Mouse (Mus musculus): ENCODE data around the gene Nup188. TPM values are rescaled to one million over a fixed set of nuclear protein-coding genes. Genes with fewer than 3 reads are reported as not detected.

Gene Nup188
- polyA plus RNA-seq, 1 experiment = 28.1 TPM

DNA sequence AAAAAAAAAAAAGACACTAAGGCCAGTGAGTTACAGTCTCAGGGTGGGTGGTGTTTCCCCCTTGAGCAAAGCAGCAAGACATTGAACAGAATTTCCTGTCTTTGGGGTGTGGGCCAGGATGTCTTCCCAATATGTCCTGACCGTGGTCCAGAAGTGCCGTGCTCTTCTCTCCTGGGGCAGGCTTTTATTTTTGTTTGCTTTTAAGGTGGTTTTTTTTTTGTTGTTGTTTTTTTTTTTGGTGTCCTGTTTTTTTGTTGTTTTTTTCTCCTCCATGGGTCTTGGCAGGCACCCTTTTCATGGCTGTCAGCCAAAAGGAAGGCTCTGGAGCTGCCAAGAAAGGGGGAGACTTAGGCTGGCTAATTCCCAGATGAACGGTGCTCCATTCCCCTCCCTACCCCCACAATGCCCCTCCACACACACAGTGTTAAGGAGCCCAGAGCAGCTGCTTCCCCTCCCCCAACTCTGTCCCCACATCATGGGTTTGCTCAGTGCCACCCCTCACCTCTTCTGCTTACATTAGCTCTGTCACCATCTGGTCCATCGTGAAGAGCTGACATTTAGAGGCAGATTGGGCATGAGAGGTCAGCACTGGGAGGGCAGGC lies 23.3 kb upstream of the Nup188 start:
- peaks cover 19% of the 10 kb centered on the region for H3K4me1 ChIP-seq (ENCODE audit: control insufficient read depth, insufficient read depth, low read length)
- no peak overlapping the region for H3K4me3 ChIP-seq (replicated peaks; ENCODE audit: extremely low read depth, low read depth, low read length)
- TF ChIP-seq POLR2A (IDR thresholded peaks at IDR 0.05; ENCODE audit: borderline replicate concordance, extremely low read depth, low read depth, low read length) = no peak
- no peak for TF ChIP-seq CTCF (IDR thresholded peaks at IDR 0.05; ENCODE audit: insufficient read depth, low read length)
- 35% methylated on average over 4 of the region's 4 CpGs for WGBS
- peak; percentile 35 for DNase-seq

GRCm38 (mm10) chr2:30263811-30264210 lies 22.4 kb upstream of the Nup188 start:
- 83% methylated on average over 6 of the region's 6 CpGs for WGBS
- peak; percentile 3 for DNase-seq
- TF ChIP-seq POLR2A (IDR thresholded peaks at IDR 0.05; ENCODE audit: borderline replicate concordance, extremely low read depth, low read depth, low read length) (no peak), CTCF (IDR thresholded peaks at IDR 0.05; ENCODE audit: insufficient read depth, low read length) (no peak)
- Histone ChIP-seq H3K4me1 (ENCODE audit: control insufficient read depth, insufficient read depth, low read length) (peaks cover 14% of the 10 kb centered on the region), H3K4me3 (replicated peaks; ENCODE audit: extremely low read depth, low read depth, low read length) (no peak overlapping the region)

DNA sequence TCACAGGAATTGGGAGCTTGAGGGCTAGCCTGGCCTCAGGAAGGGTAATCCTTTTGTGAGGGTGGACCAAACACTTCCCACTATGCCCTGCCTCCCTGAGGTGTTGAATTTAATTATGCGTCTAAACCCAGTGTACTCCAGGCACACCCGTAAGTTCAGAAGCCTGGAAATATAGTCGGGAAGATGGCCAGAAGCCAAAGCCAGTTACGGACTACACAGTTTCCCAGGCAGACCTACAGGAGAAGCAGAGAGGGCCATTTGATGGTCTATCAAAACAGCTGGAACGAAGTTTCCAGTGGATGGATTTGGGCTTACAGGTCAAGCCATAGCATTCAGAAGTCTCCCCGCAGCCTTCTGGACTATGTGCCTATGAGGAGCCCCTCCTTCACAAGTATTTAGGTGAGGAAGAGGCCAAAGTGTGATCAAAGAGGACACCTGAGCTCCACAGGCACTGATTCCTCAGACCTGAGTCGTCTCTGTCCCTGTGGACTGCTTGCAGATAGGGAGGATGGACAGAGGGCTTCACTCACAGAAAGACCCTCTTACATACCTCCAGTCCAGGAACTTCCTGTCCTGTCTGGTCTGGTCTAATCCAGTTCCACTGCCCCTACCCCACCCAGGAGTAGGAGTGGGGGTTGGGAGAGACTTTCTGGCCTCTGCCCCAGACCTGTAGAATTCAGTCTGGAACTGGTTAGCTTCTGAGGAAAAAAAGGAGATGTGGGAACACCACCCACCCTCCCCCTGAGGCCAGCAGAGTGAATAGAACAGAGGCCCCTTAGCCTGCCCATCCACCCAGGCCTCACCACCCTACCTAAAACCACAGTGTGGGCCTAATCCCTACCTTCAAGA lies 21.3 kb upstream of the Nup188 start:
- H3K4me1 ChIP-seq (ENCODE audit: control insufficient read depth, insufficient read depth, low read length) = peaks cover 12% of the 10 kb centered on the region
- DNase-seq = no peak

GRCm38 (mm10) chr2:30265767-30266253 lies 20.4 kb upstream of the Nup188 start, which contains the start of gene Phyhd1:
Gene Phyhd1 (plus strand): TSS chr2:30266203.
- TF ChIP-seq POLR2A (IDR thresholded peaks at IDR 0.05; ENCODE audit: borderline replicate concordance, extremely low read depth, low read depth, low read length) (peak; percentile 26; the same call in 1 of the 2 replicates), CTCF (IDR thresholded peaks at IDR 0.05; ENCODE audit: insufficient read depth, low read length) (no peak)
- no peak within 1 kb of the TSS for H3K4me3 ChIP-seq (replicated peaks; ENCODE audit: extremely low read depth, low read depth, low read length)
- peaks cover 9% of the 10 kb centered on the region for H3K4me1 ChIP-seq (ENCODE audit: control insufficient read depth, insufficient read depth, low read length)
- no peak for DNase-seq
- WGBS = 29% methylated on average over 5 of the region's 5 CpGs

More for the DNA sequence above, 21.3 kb upstream of the Nup188 start:
- TF ChIP-seq POLR2A (IDR thresholded peaks at IDR 0.05; ENCODE audit: borderline replicate concordance, extremely low read depth, low read depth, low read length) (no peak), CTCF (IDR thresholded peaks at IDR 0.05; ENCODE audit: insufficient read depth, low read length) (no peak)
- WGBS = 47% methylated on average over 7 of the region's 7 CpGs
- H3K4me3 ChIP-seq (replicated peaks; ENCODE audit: extremely low read depth, low read depth, low read length) = no peak overlapping the region

DNA sequence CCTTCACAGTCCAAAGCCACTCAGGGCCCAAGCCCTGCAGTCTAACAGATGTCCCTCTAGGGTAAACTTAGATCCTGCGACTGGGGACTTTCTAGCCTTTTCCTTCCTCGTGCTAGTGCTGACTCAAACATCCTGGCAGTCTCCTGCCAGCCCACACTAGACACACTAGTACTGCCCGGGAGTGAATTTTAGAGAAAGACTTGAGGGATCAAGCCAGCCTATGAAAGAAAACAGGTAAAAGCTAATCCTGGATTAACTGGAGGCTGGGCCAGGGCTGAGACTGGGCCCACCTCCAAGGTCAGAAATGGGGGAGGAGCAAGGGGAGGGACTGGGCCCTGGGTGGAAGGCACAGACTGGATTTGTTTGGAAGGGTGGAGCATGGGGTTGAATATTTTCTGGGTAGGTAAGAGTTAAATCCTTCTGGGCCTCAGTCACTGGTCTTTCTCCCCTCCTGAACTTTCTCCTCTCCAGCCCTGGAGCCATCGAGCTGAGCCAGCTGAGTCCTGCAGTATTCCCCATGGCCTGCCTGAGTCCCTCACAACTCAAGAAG lies 19.7 kb upstream of the Nup188 start:
- H3K4me1 ChIP-seq (ENCODE audit: control insufficient read depth, insufficient read depth, low read length) = peaks cover 9% of the 10 kb centered on the region
- 10% methylated on average over 4 of the region's 4 CpGs for WGBS
- DNase-seq = peak; percentile 34
- no peak for TF ChIP-seq CTCF (IDR thresholded peaks at IDR 0.05; ENCODE audit: insufficient read depth, low read length)
- peak; percentile 37; the same call in 1 of the 2 replicates for TF ChIP-seq POLR2A (IDR thresholded peaks at IDR 0.05; ENCODE audit: borderline replicate concordance, extremely low read depth, low read depth, low read length)
- H3K4me3 ChIP-seq (replicated peaks; ENCODE audit: extremely low read depth, low read depth, low read length) = no peak overlapping the region

DNA sequence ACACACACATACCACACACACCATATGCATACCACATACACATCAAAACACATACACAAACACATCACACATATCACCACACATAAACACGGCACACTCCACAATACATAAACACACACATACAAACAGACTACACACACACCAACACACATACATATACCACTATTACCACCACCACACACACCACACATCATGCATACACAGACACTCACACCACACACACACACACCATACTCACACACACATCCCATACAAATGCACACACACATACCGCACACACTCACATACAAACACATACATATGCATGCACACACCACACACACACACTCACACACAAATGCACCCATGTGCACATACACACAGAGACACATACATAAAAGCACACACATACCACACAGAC lies 18.7 kb upstream of the Nup188 start:
- Histone ChIP-seq H3K4me3 (replicated peaks; ENCODE audit: extremely low read depth, low read depth, low read length) (no peak overlapping the region), H3K4me1 (ENCODE audit: control insufficient read depth, insufficient read depth, low read length) (peaks cover 9% of the 10 kb centered on the region)
- no peak for TF ChIP-seq CTCF (IDR thresholded peaks at IDR 0.05; ENCODE audit: insufficient read depth, low read length)
- 96% methylated on average over 2 of the region's 2 CpGs for WGBS
- DNase-seq = no peak

DNA sequence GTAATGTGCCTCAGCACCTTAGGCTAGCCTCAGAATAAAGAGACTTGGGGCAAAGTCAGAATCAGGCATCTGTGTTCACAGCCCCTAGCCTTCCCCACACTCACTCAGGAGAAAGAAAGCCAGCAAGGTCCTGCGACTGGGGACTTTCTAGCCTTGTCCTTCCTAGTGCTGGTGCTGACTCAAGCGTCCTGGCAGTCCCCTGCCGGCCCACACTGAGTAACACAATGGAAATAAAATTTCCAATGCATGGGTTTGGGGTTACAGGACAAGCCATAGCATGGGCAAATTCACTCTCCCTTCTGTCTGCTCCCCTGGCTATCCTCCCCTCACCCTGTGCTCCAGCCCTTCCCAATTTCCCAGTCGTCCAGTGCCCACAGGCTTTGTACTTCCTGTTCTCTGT lies 17.8 kb upstream of the Nup188 start:
- Histone ChIP-seq H3K4me3 (replicated peaks; ENCODE audit: extremely low read depth, low read depth, low read length) (no peak overlapping the region), H3K4me1 (ENCODE audit: control insufficient read depth, insufficient read depth, low read length) (peaks cover 6% of the 10 kb centered on the region; the same call in 1 of the 2 replicates)
- no peak for TF ChIP-seq CTCF (IDR thresholded peaks at IDR 0.05; ENCODE audit: insufficient read depth, low read length)
- TF ChIP-seq POLR2A (IDR thresholded peaks at IDR 0.05; ENCODE audit: borderline replicate concordance, extremely low read depth, low read depth, low read length) = no peak
- 44% methylated on average over 4 of the region's 4 CpGs for WGBS
- no peak for DNase-seq

GRCm38 (mm10) chr2:30269241-30269990 lies 16.8 kb upstream of the Nup188 start:
- Histone ChIP-seq H3K4me3 (replicated peaks; ENCODE audit: extremely low read depth, low read depth, low read length) (no peak overlapping the region), H3K4me1 (ENCODE audit: control insufficient read depth, insufficient read depth, low read length) (peaks cover 6% of the 10 kb centered on the region; the same call in 1 of the 2 replicates)
- TF ChIP-seq CTCF (IDR thresholded peaks at IDR 0.05; ENCODE audit: insufficient read depth, low read length) = no peak
- TF ChIP-seq POLR2A (IDR thresholded peaks at IDR 0.05; ENCODE audit: borderline replicate concordance, extremely low read depth, low read depth, low read length) = no peak
- 80% methylated on average over 17 of the region's 17 CpGs for WGBS
- no peak for DNase-seq

DNA sequence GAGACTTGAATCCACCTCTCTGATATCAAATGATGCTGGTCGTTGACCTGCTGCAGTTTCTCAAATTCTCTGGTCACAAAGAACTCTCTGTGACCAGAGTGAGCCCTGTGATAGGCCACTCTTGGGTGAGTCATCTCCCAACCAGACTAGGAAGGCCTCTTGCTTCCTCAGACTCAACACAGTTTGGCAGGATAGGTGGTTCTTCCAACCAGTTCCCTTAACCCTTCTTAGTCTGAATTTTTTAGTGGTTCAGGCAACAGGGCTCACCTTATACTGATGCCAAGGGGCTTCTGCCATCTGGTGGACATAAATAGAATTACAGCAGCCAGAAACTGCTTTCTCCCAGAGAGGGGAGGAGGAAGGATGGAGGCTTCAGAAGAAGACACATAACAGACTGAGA lies 16.1 kb upstream of the Nup188 start:
- H3K4me3 ChIP-seq (replicated peaks; ENCODE audit: extremely low read depth, low read depth, low read length) = no peak overlapping the region
- TF ChIP-seq CTCF (IDR thresholded peaks at IDR 0.05; ENCODE audit: insufficient read depth, low read length) (peak; percentile 31; the same call in 1 of the 2 replicates), POLR2A (IDR thresholded peaks at IDR 0.05; ENCODE audit: borderline replicate concordance, extremely low read depth, low read depth, low read length) (no peak)
- peaks cover 6% of the 10 kb centered on the region; the same call in 1 of the 2 replicates for H3K4me1 ChIP-seq (ENCODE audit: control insufficient read depth, insufficient read depth, low read length)

More for the DNA sequence above, 16.1 kb upstream of the Nup188 start:
- peak; percentile 59 for DNase-seq
- WGBS = 3% methylated on average over 1 of the region's 1 CpGs

All from lung, adult 2 months (tissue).